Mouse (Mus musculus) right cerebral cortex, postnatal 14 days (tissue): ENCODE measurements around the gene Sorl1.
"Not testable (repeated sequence)": the region's sequence is repeated elsewhere in the genome, so short reads cannot be mapped to it uniquely, and the experiment has no call there.

Experiments used
- DNase-seq: peaks from one replicate; pipeline ENCODE4 v3.0.0; 2022

Gene Sorl1

GRCm38 (mm10) chr9:42091561-42091960 is 32.5 kb downstream of the Sorl1 start:
- no peak for DNase-seq

GRCm38 (mm10) chr9:42087921-42088320 is 36.2 kb downstream of the Sorl1 start:
- no peak for DNase-seq

- no peak for DNase-seq
These were observed 38.1 kb downstream of the Sorl1 start for GRCm38 (mm10) chr9:42085970-42086369.

- peak; percentile 60 for DNase-seq
These were observed 40.4 kb downstream of the Sorl1 start for GRCm38 (mm10) chr9:42083661-42084067.

GRCm38 (mm10) chr9:42081681-42082530 is 42.2 kb downstream of the Sorl1 start:
- DNase-seq: no peak

GRCm38 (mm10) chr9:42080671-42081070 is 43.4 kb downstream of the Sorl1 start:
- DNase-seq: no peak

GRCm38 (mm10) chr9:42077112-42077845 is 46.8 kb downstream of the Sorl1 start:
- DNase-seq: no peak

GRCm38 (mm10) chr9:42076256-42076849 is 47.7 kb downstream of the Sorl1 start:
- no peak for DNase-seq

GRCm38 (mm10) chr9:42075241-42075640 is 48.9 kb downstream of the Sorl1 start:
- DNase-seq: no peak

GRCm38 (mm10) chr9:42072010-42072409 is 52.1 kb downstream of the Sorl1 start:
- no peak for DNase-seq

- DNase-seq: no peak
These were observed 53.2 kb downstream of the Sorl1 start for GRCm38 (mm10) chr9:42070856-42071255.

GRCm38 (mm10) chr9:42069471-42069870 is 54.6 kb downstream of the Sorl1 start:
- DNase-seq: no peak

GRCm38 (mm10) chr9:42067950-42068349 is 56.1 kb downstream of the Sorl1 start:
- DNase-seq: no peak

GRCm38 (mm10) chr9:42065756-42066155 is 58.3 kb downstream of the Sorl1 start:
- DNase-seq: no peak

GRCm38 (mm10) chr9:42063391-42063790 is 60.7 kb downstream of the Sorl1 start:
- DNase-seq: no peak

GRCm38 (mm10) chr9:42062269-42062668 is 61.8 kb downstream of the Sorl1 start:
- DNase-seq: no peak

GRCm38 (mm10) chr9:42059006-42059405 is 65.1 kb downstream of the Sorl1 start:
- DNase-seq: not testable (repeated sequence)

- DNase-seq: no peak
These were observed 67.5 kb downstream of the Sorl1 start for GRCm38 (mm10) chr9:42056591-42056990.

GRCm38 (mm10) chr9:42055378-42055777 is 68.7 kb downstream of the Sorl1 start:
- no peak for DNase-seq

GRCm38 (mm10) chr9:42054339-42055272 is 69.5 kb downstream of the Sorl1 start:
- peak; percentile 66 for DNase-seq

GRCm38 (mm10) chr9:42053591-42054190 is 70.4 kb downstream of the Sorl1 start:
- DNase-seq: no peak

- no peak for DNase-seq
These were observed 71.3 kb downstream of the Sorl1 start for GRCm38 (mm10) chr9:42052713-42053356.
